Mouse (Mus musculus): ENCODE measurements at regions not wholly inside any gene's neighbourhood (a gene's known extent, or its start where the extent isn't known, plus 50 kb on each side); places are given as distances from the start of the nearest gene placed in this dataset.

- Histone ChIP-seq H3K4me1 (no peaks in the 10 kb centered on the region), H3K4me3 (no peak overlapping the region), H3K4me2 (replicated peaks) (no peak overlapping the region), H3K27me3 (no peaks in the 10 kb centered on the region), H3K9me3 (no peaks in the 10 kb centered on the region), H3K9ac (no peak overlapping the region), H3K27ac (no peak overlapping the region), H3K36me3 (no peaks in the 10 kb centered on the region)
- 71% methylated on average over 2 of the region's 2 CpGs for WGBS
- no peak for ATAC-seq (ENCODE audit: insufficient number of reproducible peaks, insufficient read depth, low FRiP score, low TSS enrichment)
Measured at GRCm38 (mm10) chr11:50547776-50548175, 54.1 kb upstream of the Adamts2 start.

- no peak overlapping the region for H3K9ac ChIP-seq
- H3K36me3 ChIP-seq, result no peaks in the 10 kb centered on the region
Measured at GRCm38 (mm10) chr11:50546456-50547144, 55.3 kb upstream of the Adamts2 start.

GRCm38 (mm10) chr11:50545421-50545820 is 56.5 kb upstream of the Adamts2 start:
- Histone ChIP-seq H3K4me2 (replicated peaks) (no peak overlapping the region), H3K36me3 (no peaks in the 10 kb centered on the region), H3K9ac (no peak overlapping the region), H3K4me1 (no peaks in the 10 kb centered on the region), H3K27ac (no peak overlapping the region), H3K27me3 (no peaks in the 10 kb centered on the region), H3K4me3 (no peak overlapping the region), H3K9me3 (no peaks in the 10 kb centered on the region)
- 91% methylated on average over 6 of the region's 6 CpGs for WGBS
- no peak for ATAC-seq (ENCODE audit: insufficient number of reproducible peaks, insufficient read depth, low FRiP score, low TSS enrichment)

More at GRCm38 (mm10) chr11:50546456-50547144, 55.3 kb upstream of the Adamts2 start:
- Histone ChIP-seq H3K27me3 (no peaks in the 10 kb centered on the region), H3K4me1 (no peaks in the 10 kb centered on the region), H3K27ac (no peak overlapping the region), H3K4me2 (replicated peaks) (no peak overlapping the region), H3K4me3 (no peak overlapping the region), H3K9me3 (no peaks in the 10 kb centered on the region)
- WGBS, result 84% methylated on average over 11 of the region's 11 CpGs
- no peak for ATAC-seq (ENCODE audit: insufficient number of reproducible peaks, insufficient read depth, low FRiP score, low TSS enrichment)

- no peaks in the 10 kb centered on the region for H3K9me3 ChIP-seq
- H3K27me3 ChIP-seq, result no peaks in the 10 kb centered on the region
- no peak overlapping the region for H3K4me3 ChIP-seq
- H3K36me3 ChIP-seq, result no peaks in the 10 kb centered on the region
- WGBS, result 88% methylated on average over 11 of the region's 11 CpGs
- no peaks in the 10 kb centered on the region for H3K4me1 ChIP-seq
- no peak overlapping the region for H3K4me2 ChIP-seq (replicated peaks)
- no peak for ATAC-seq (ENCODE audit: insufficient number of reproducible peaks, insufficient read depth, low FRiP score, low TSS enrichment)
- H3K27ac ChIP-seq, result no peak overlapping the region
- H3K9ac ChIP-seq, result no peak overlapping the region
Measured at GRCm38 (mm10) chr11:50540136-50540535, 61.7 kb upstream of the Adamts2 start.

GRCm38 (mm10) chr11:50534266-50534665 is 67.6 kb upstream of the Adamts2 start:
- ATAC-seq (ENCODE audit: insufficient number of reproducible peaks, insufficient read depth, low FRiP score, low TSS enrichment), result no peak
- Histone ChIP-seq H3K36me3 (no peaks in the 10 kb centered on the region), H3K9ac (no peak overlapping the region), H3K4me1 (no peaks in the 10 kb centered on the region), H3K27ac (no peak overlapping the region), H3K4me3 (no peak overlapping the region), H3K4me2 (replicated peaks) (no peak overlapping the region), H3K9me3 (no peaks in the 10 kb centered on the region), H3K27me3 (no peaks in the 10 kb centered on the region)
- 44% methylated on average over 2 of the region's 2 CpGs for WGBS

DNA sequence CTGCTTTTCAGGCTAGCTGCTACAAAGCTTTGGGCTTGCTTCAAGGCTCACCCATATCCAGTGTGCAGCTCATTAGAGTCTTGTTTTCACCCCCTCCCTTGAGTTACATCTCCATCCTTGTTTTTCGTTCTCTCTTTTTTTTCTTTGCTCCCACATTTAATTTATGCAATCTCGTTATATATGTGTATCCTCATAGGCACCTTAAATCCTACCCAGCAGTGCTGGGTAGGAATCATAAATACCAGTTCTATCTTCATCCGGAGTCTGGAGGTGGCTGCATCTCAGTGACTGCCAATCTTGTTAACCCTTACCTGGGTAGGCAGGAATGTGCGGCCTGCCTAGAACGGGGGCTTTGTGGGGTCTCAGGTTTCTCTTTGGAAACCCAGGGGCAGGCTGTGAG is 74.0 kb upstream of the Adamts2 start:
- Histone ChIP-seq H3K4me1 (no peaks in the 10 kb centered on the region), H3K9me3 (no peaks in the 10 kb centered on the region), H3K4me2 (replicated peaks) (no peak overlapping the region), H3K4me3 (no peak overlapping the region), H3K9ac (no peak overlapping the region), H3K27ac (no peak overlapping the region), H3K36me3 (no peaks in the 10 kb centered on the region), H3K27me3 (peaks cover 4% of the 10 kb centered on the region; the same call in 1 of the 2 replicates)
- ATAC-seq (ENCODE audit: insufficient number of reproducible peaks, insufficient read depth, low FRiP score, low TSS enrichment), result no peak
- WGBS, result 54% methylated on average over 5 of the region's 5 CpGs

DNA sequence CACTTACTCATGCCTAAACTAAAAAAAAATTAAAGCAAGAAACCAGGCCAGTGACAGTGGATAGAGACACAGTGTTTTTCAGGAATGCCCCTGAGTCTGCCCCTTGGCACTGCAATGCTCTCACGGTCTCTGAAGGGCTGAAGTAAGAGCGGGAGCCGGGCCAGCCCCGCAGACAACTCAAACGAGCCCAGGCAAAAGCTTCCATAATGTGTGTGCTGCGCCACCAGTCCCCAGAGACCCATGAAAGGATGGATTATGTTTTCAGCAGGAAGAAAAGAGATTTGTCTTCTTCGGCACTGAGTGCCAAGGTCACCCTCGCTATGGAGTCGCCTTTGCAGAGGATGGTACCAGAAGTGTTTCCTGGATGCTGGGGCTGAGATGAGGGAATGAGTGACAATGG is 81.7 kb upstream of the Adamts2 start:
- ATAC-seq (ENCODE audit: insufficient number of reproducible peaks, insufficient read depth, low FRiP score, low TSS enrichment), result no peak
- Histone ChIP-seq H3K4me2 (replicated peaks) (no peak overlapping the region), H3K4me1 (no peaks in the 10 kb centered on the region), H3K36me3 (no peaks in the 10 kb centered on the region), H3K9ac (no peak overlapping the region), H3K4me3 (no peak overlapping the region), H3K9me3 (no peaks in the 10 kb centered on the region), H3K27ac (no peak overlapping the region), H3K27me3 (no peaks in the 10 kb centered on the region)
- WGBS, result 81% methylated on average over 9 of the region's 9 CpGs

GRCm38 (mm10) chr11:50507882-50508281 is 77.0 kb upstream of the Rufy1 start:
- H3K9me3 ChIP-seq, result no peaks in the 10 kb centered on the region
- H3K4me2 ChIP-seq (replicated peaks), result no peak overlapping the region
- 0 out of 2 replicates have a peak, but pooled peaks cover 6% of the 10 kb centered on the region for H3K4me1 ChIP-seq
- no peak for ATAC-seq (ENCODE audit: insufficient number of reproducible peaks, insufficient read depth, low FRiP score, low TSS enrichment)
- H3K4me3 ChIP-seq, result no peak overlapping the region
- H3K27me3 ChIP-seq, result no peaks in the 10 kb centered on the region
- 77% methylated on average over 5 of the region's 5 CpGs for WGBS
- no peak overlapping the region for H3K27ac ChIP-seq
- no peaks in the 10 kb centered on the region for H3K36me3 ChIP-seq
- H3K9ac ChIP-seq, result no peak overlapping the region

DNA sequence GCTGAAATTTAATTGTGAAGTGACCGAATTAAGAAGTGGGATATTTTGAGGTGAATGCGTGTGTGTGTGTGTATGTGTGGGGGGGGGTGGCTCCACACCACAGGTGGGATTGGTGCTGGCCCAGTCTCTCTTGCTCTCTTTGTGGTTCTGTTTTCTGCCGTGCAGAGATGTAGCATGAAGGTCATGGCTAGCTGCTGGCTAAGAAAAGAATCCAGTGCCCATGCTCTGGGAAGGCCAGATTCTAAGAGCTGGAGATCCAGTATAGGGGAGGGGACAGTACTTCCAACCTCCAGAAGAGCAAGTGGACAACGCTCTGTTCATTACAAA is 76.5 kb upstream of the Rufy1 start:
- no peak for ATAC-seq (ENCODE audit: insufficient number of reproducible peaks, insufficient read depth, low FRiP score, low TSS enrichment)
- WGBS, result 82% methylated on average over 4 of the region's 4 CpGs
- Histone ChIP-seq H3K4me2 (replicated peaks) (no peak overlapping the region), H3K27me3 (no peaks in the 10 kb centered on the region), H3K36me3 (no peaks in the 10 kb centered on the region), H3K4me1 (0 out of 2 replicates have a peak, but pooled peaks cover 6% of the 10 kb centered on the region), H3K27ac (no peak overlapping the region), H3K9me3 (no peaks in the 10 kb centered on the region), H3K9ac (no peak overlapping the region), H3K4me3 (no peak overlapping the region)

- WGBS, result 58% methylated on average over 5 of the region's 5 CpGs
- H3K27me3 ChIP-seq, result no peaks in the 10 kb centered on the region
- 0 out of 2 replicates have a peak, but pooled peaks have one; percentile 15 for ATAC-seq (ENCODE audit: insufficient number of reproducible peaks, insufficient read depth, low FRiP score, low TSS enrichment)
- H3K4me2 ChIP-seq (replicated peaks), result no peak overlapping the region
- no peaks in the 10 kb centered on the region for H3K36me3 ChIP-seq
- H3K4me3 ChIP-seq, result no peak overlapping the region
- H3K9me3 ChIP-seq, result no peaks in the 10 kb centered on the region
- H3K27ac ChIP-seq, result no peak overlapping the region
- H3K9ac ChIP-seq, result no peak overlapping the region
- H3K4me1 ChIP-seq, result 0 out of 2 replicates have a peak, but pooled peaks cover 6% of the 10 kb centered on the region
Measured at GRCm38 (mm10) chr11:50506820-50507497, 76.0 kb upstream of the Rufy1 start.

DNA sequence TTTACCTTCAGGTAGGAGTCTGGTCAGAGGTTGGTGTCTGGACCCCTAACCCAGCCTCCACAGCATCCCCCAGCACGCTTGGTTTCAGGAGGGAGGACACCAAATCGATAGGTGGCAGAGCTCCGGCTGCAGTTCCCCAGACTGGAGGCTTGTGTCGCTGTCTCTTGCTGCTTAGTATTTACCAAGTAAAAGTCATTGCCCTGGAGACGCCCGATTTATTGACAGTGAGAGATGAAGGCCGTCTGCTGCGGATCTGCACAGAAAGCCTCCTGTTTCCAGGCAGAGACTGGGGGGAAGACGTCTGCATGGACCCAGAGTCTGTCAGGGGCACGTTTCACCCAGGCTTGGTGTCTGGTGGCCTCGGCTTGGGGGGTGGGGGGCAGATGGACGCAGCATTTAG is 70.4 kb upstream of the Rufy1 start:
- Histone ChIP-seq H3K4me1 (no peaks in the 10 kb centered on the region), H3K4me2 (replicated peaks) (no peak overlapping the region), H3K27ac (no peak overlapping the region), H3K9ac (no peak overlapping the region), H3K36me3 (no peaks in the 10 kb centered on the region), H3K9me3 (no peaks in the 10 kb centered on the region), H3K4me3 (no peak overlapping the region), H3K27me3 (no peaks in the 10 kb centered on the region)
- ATAC-seq (ENCODE audit: insufficient number of reproducible peaks, insufficient read depth, low FRiP score, low TSS enrichment), result no peak
- WGBS, result 62% methylated on average over 12 of the region's 12 CpGs

DNA sequence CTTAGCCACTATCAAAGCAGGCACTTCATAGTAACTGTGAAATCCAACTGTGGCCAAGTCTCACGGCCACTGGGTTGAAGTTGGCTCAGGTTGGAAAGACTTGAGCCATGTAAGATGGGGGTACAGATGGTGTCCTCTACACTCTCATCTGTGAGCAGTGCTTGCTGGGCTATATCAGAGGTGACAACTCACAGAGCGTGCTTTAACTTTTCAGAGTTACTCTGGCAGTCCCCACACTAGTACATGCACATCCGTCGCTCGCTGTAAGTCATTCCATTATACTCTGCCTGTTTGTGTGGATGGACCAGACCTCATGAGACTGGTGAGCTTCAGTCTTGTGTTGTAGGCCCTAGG is 62.2 kb upstream of the Rufy1 start:
- no peaks in the 10 kb centered on the region for H3K27me3 ChIP-seq
- no peak overlapping the region for H3K4me3 ChIP-seq
- H3K27ac ChIP-seq, result no peak overlapping the region
- no peaks in the 10 kb centered on the region for H3K4me1 ChIP-seq
- 89% methylated on average over 5 of the region's 5 CpGs for WGBS
- no peak for ATAC-seq (ENCODE audit: insufficient number of reproducible peaks, insufficient read depth, low FRiP score, low TSS enrichment)
- no peaks in the 10 kb centered on the region for H3K9me3 ChIP-seq
- no peak overlapping the region for H3K9ac ChIP-seq
- no peak overlapping the region for H3K4me2 ChIP-seq (replicated peaks)
- no peaks in the 10 kb centered on the region for H3K36me3 ChIP-seq
